Mouse (Mus musculus) heart, adult 2 months (tissue): ENCODE data around the gene Iqschfp. TPM values are rescaled to one million over a fixed set of nuclear protein-coding genes. Genes with fewer than 3 reads are reported as not detected.

Experiments
- DNase-seq, 2 experiments: peaks; one replicate each; pipeline ENCODE4 v3.0.0; 2021
- H3K27ac ChIP-seq: fragments of 200-600 bp; 2 replicates; pipeline ENCODE4 v1.8.1; 2022
- H3K27me3 ChIP-seq: fragments of 200-500 bp; 2 replicates; pipeline ENCODE4 v1.6.1; 2012; ENCODE audit warnings: mild to moderate bottlenecking, low read length, inconsistent platforms, mixed read lengths; ENCODE audit not compliant: control insufficient read depth, insufficient read depth
- H3K36me3 ChIP-seq: fragments of 200-500 bp; 2 replicates; pipeline ENCODE4 v1.6.1; 2012; ENCODE audit warnings: low read length, inconsistent platforms; ENCODE audit not compliant: control insufficient read depth, insufficient read depth
- H3K4me1 ChIP-seq: fragments of 200-500 bp; 2 replicates; pipeline ENCODE4 v1.6.1; 2011; ENCODE audit warnings: low read length; ENCODE audit not compliant: control insufficient read depth, insufficient read depth
- H3K4me3 ChIP-seq: fragments of 200-600 bp; 2 replicates; pipeline ENCODE4 v1.8.1; 2022
- H3K79me2 ChIP-seq: fragments of 200-500 bp; replicated peaks from 2 replicates; pipeline ENCODE4 v1.6.1; 2012; ENCODE audit warnings: mild to moderate bottlenecking, inconsistent platforms, low read length, moderate library complexity, mixed read lengths; ENCODE audit not compliant: control insufficient read depth, insufficient read depth
- H3K9ac ChIP-seq: fragments of 200-500 bp; 2 replicates; pipeline ENCODE4 v1.6.1; 2012; ENCODE audit warnings: low read depth, mild to moderate bottlenecking, control low read depth, inconsistent platforms, low read length, mixed read lengths
- CTCF ChIP-seq: fragments of 200-600 bp; IDR thresholded peaks from 2 replicates; pipeline ENCODE4 v1.8.1; 2022; ENCODE audit warnings: antibody characterized with exemption, mild to moderate bottlenecking, moderate library complexity
- EP300 ChIP-seq: fragments of 200-500 bp; IDR thresholded peaks from 2 replicates; pipeline ENCODE4 v1.6.1; 2011; ENCODE audit warnings: low read depth, low read length, control low read depth; ENCODE audit not compliant: insufficient read depth
- POLR2A ChIP-seq: fragments of 200-500 bp; IDR thresholded peaks from 2 replicates; pipeline ENCODE4 v1.6.1; 2011; ENCODE audit warnings: mild to moderate bottlenecking, low read depth, low read length, control low read depth; ENCODE audit not compliant: insufficient read depth
- WGBS: fragments of 180-500 bp; shearing (Covaris S2); methylation state at CpG from one replicate; pipeline ENCODE4 v1.1.7; 2018; 5-methylcytosine and 5-hydroxymethylcytosine counted together
- intact Hi-C: fragments of 180-260 bp; cut with DNase I; formaldehyde crosslinking; loops from one replicate; pipeline ENCODE4 v1.15.1; 2025
- polyA plus RNA-seq: library from polyadenylated mRNA; depleted of rRNA; stranded (reverse); fragments of >200 nt; gene quantifications from 2 replicates; pipeline ENCODE4 v1.2.3, GENCODE M21; 2012
- total RNA-seq, 2 experiments: library from RNA; stranded (reverse); gene quantifications; 2 replicates each; pipeline ENCODE4 v1.2.3; 2021

Gene Iqschfp
- total and polyA plus RNA-seq, 3 experiments: not detected

DNA sequence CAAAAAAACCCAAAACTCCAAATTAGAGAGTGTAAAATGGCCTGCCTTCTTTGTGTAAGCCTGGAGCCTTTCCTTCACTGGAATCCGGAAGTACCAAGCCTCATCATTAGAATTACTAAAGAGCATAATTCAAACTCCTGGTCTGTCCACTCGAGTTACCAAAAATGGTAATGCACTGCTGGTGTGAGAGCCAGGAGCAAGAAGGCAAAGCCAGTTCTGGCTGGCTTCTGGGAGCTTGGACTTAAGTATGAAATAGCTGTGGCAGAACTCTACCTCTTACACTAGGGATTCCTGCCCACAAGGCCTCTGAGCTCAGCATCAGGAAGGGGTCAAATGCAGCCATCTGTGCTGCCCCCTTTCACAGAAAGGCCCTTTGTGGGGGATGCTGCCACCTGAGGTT, 585.4 kb downstream of the Iqschfp start:
- 55% methylated on average over 2 of the region's 2 CpGs for WGBS
- Histone ChIP-seq H3K4me1 (no peaks in the 10 kb centered on the region), H3K4me3 (no peak overlapping the region), H3K9ac (no peak overlapping the region), H3K36me3 (no peaks in the 10 kb centered on the region), H3K79me2 (no peaks in the 10 kb centered on the region), H3K27me3 (no peaks in the 10 kb centered on the region), H3K27ac (no peak overlapping the region)
- no peak for DNase-seq
- intact Hi-C loops: no loop called here
- TF ChIP-seq POLR2A: no peak
- no peak for TF ChIP-seq EP300
- no peak for TF ChIP-seq CTCF

DNA sequence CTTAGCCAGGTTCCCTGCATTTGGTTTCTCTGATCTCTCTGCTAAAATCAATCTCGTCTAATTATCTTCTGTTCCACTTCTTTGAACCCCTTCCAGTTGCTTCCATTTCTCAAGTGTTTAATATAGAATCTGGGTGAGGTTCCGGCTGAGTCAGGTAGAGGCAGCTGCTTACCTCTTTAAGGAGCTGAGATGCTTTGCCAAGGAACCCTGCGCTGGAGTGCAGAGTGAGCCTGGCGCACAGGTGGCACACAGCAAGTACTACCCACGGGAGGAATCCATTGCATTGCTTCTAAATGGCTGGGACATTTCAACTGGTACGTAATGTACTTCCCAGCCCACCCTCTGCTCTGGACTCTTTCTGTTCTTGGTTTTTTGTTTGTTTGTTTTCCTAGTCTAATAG, 587.2 kb downstream of the Iqschfp start:
- no peak for DNase-seq
- intact Hi-C loops: no loop called here
- no peak overlapping the region for H3K9ac ChIP-seq
- no peaks in the 10 kb centered on the region for H3K79me2 ChIP-seq
- no peaks in the 10 kb centered on the region for H3K4me1 ChIP-seq
- H3K27me3 ChIP-seq: no peaks in the 10 kb centered on the region
- TF ChIP-seq CTCF: no peak
- no peak for TF ChIP-seq EP300
- no peak for TF ChIP-seq POLR2A
- WGBS: 88% methylated on average over 6 of the region's 6 CpGs
- H3K27ac ChIP-seq: no peak overlapping the region
- no peaks in the 10 kb centered on the region for H3K36me3 ChIP-seq
- no peak overlapping the region for H3K4me3 ChIP-seq

DNA sequence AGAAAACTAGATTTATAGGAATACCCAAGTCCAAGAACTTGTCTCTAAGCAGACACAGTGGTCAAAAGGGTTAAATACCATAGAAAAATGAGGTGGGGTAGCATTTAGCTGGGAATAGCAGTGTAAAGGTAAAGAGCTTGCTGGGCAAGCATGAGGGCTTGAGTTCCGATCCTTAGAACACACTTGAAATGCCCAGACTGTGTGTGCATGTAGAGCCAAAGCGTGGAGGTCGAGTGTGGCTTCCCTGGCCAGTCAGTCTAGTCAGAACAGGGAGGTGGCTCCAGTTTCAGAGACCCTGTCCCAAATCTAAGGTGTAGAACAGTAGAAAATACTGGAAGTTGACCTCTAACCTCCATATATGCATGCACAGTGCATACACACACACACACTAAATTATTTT, 591.5 kb downstream of the Iqschfp start:
- no peaks in the 10 kb centered on the region for H3K4me1 ChIP-seq
- H3K27ac ChIP-seq: no peak overlapping the region
- no peak for TF ChIP-seq EP300
- no peak for TF ChIP-seq CTCF
- no peak for TF ChIP-seq POLR2A
- H3K36me3 ChIP-seq: no peaks in the 10 kb centered on the region
- DNase-seq: no peak
- H3K27me3 ChIP-seq: no peaks in the 10 kb centered on the region
- no peak overlapping the region for H3K4me3 ChIP-seq
- H3K9ac ChIP-seq: no peak overlapping the region
- no peaks in the 10 kb centered on the region; the same call in 1 of the 2 replicates for H3K79me2 ChIP-seq
- intact Hi-C loops: no loop called here
- 85% methylated on average over 3 of the region's 3 CpGs for whole genome bisulfite sequencing

DNA sequence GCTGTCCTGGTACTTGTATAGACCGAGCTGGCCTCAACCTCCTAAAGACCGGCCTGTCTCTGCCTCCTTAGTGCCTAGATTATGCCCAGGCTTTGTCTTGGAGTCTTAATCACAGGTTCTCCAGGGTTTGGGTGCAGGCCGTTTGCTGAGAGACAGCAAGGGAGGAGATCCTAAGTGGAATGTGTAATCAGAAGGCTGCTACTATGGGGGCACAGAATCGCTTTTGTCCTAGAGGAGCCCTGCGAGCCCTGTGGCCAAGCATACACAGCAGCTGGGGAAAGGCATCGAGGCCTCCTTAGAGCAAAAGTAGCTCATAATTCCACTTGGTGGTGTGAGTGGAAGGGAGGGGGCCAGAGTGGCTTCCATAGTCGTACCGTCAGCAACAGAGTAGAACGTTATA, 592.0 kb downstream of the Iqschfp start:
- DNase-seq: no peak
- no peaks in the 10 kb centered on the region for H3K27me3 ChIP-seq
- H3K4me3 ChIP-seq: no peak overlapping the region
- no peaks in the 10 kb centered on the region; the same call in 1 of the 2 replicates for H3K79me2 ChIP-seq
- no peaks in the 10 kb centered on the region for H3K4me1 ChIP-seq
- no peak overlapping the region for H3K9ac ChIP-seq
- intact Hi-C loops: no loop called here
- no peaks in the 10 kb centered on the region for H3K36me3 ChIP-seq
- WGBS: 85% methylated on average over 9 of the region's 9 CpGs
- H3K27ac ChIP-seq: no peak overlapping the region
- TF ChIP-seq CTCF: no peak

DNA sequence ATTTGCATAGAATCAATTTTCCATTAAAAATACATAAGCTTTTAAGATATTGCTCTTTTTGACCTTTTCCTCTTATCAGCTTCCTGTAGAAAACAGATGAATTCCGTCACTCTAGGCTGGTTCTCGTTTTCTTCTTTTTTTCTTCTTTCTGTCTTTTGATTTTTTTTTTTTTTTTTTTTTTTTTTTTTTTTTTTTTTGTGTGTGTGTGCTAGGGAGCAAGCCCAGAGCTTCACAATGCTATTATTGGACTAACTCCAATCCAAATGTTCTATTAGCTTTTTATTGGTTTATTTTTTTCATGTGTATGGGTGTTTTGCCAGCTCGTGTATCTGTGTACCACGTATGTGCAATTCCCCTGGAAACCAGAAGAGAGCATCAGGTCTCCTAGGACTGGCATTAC, 592.5 kb downstream of the Iqschfp start:
- no peak overlapping the region for H3K9ac ChIP-seq
- 68% methylated on average over 4 of the region's 4 CpGs for WGBS
- peak; percentile 24 for TF ChIP-seq CTCF
- TF ChIP-seq POLR2A: no peak
- no peak for TF ChIP-seq EP300
- no peak for DNase-seq
- no peak overlapping the region for H3K4me3 ChIP-seq
- H3K27me3 ChIP-seq: no peaks in the 10 kb centered on the region
- H3K4me1 ChIP-seq: no peaks in the 10 kb centered on the region
- intact Hi-C loops: no loop called here
- no peaks in the 10 kb centered on the region; the same call in 1 of the 2 replicates for H3K79me2 ChIP-seq
- no peak overlapping the region for H3K27ac ChIP-seq
- no peaks in the 10 kb centered on the region for H3K36me3 ChIP-seq

DNA sequence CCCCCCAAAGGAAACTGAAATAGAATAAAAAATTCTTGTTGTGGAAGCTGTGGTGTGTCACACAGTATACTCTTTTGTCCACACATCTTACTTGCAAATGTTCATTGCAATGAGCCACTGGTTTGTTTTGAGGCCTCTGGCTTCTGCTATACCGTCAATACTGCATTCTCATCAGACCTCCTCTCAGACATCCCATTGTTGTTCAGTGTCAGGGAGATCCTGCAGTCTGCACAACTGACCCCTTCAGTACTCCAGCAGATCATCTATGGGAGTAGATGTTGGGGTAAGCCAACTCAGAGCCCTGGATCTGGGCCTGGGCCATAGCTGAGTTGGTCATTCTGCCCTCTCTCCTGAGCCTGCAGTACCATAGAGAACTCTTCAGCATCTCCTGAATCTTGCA, 595.6 kb downstream of the Iqschfp start:
- no peak overlapping the region for H3K9ac ChIP-seq
- TF ChIP-seq EP300 (no peak), CTCF (no peak)
- intact Hi-C loops: no loop called here
- 86% methylated on average over 1 of the region's 1 CpGs for WGBS
- H3K79me2 ChIP-seq: no peaks in the 10 kb centered on the region; the same call in 1 of the 2 replicates
- no peaks in the 10 kb centered on the region for H3K27me3 ChIP-seq
- no peak overlapping the region for H3K27ac ChIP-seq
- DNase-seq: no peak
- peaks cover 5% of the 10 kb centered on the region for H3K36me3 ChIP-seq
- no peak overlapping the region for H3K4me3 ChIP-seq
- peaks cover 6% of the 10 kb centered on the region for H3K4me1 ChIP-seq
